Mouse (Mus musculus) heart, postnatal 10 days (tissue): ENCODE measurements around the gene Rbx1. TPM values are rescaled to one million over a fixed set of nuclear protein-coding genes. Genes with fewer than 3 reads are reported as not detected.

Experiments
- DNase-seq, 2 experiments: peaks; one replicate each; pipeline ENCODE4 v3.0.0; 2021
- intact Hi-C: fragments of 180-260 bp; cut with DNase I; formaldehyde crosslinking; loops from one replicate; pipeline ENCODE4 v1.15.1; 2025
- total RNA-seq, 2 experiments: library from RNA; stranded (reverse); gene quantifications; 2 replicates each; pipeline ENCODE4 v1.2.3; 2021

Gene Rbx1
- total RNA-seq, 2 experiments from 2014 or later: 145 to 164 TPM

DNA sequence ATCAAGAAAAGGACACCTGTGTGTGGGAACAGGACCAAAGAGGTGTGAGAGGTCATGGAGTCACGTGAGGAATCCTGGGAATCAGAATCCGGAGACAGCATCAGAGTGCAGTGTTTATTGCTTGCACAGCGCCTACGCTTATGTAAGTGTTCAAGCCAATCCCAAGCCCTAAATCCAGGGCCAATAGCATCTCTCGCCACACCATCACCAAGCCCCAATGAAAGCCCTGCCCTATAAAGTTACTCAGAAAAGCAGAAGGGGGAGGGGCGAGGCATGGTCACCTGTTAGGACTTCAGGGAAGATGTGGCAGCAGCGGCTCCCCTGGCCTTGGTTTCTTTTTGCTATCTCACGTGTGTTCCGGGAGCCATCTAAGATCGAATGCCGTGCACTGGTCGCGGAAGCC is 14.9 kb downstream of the Rbx1 start:
- peak; percentile 16 to 31 for DNase-seq

GRCm38 (mm10) chr15:81482966-81483365 is 16.9 kb downstream of the Rbx1 start:
- intact Hi-C loops: no loop called here
- DNase-seq: no peak

More for the DNA sequence above, 14.9 kb downstream of the Rbx1 start:
- intact Hi-C loops: no loop called here

GRCm38 (mm10) chr15:81483691-81484090 is 17.6 kb downstream of the Rbx1 start:
- intact Hi-C loops: no loop called here
- DNase-seq: no peak

- no peak for DNase-seq
- intact Hi-C loops: no loop called here
These were observed 19.4 kb downstream of the Rbx1 start for GRCm38 (mm10) chr15:81485483-81485882.

GRCm38 (mm10) chr15:81503466-81503865 is 37.4 kb downstream of the Rbx1 start:
- no peak for DNase-seq
- intact Hi-C loops: no loop called here

GRCm38 (mm10) chr15:81503995-81504394 is 37.9 kb downstream of the Rbx1 start:
- intact Hi-C loops: no loop called here
- no peak for DNase-seq

DNA sequence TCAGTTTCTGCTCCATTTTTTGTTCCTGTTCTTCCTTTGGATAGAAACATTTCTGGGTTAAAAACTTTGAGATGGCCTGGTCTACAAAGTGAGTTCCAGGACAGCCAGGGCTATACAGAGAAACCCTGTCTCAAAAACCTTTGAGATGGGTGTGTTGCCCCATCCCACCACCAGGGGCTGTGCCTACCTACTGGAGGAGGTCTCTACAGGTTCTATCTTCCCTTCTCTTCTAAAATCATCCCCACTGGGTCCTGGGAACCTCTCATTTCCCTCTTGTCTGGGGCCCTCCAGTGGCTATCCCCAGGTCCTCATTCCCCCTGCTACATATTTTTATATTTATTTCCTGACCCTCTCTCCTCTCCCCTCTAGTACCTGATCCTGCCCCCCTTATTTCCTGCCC is 41.1 kb downstream of the Rbx1 start:
- intact Hi-C loops: no loop called here
- peak in 1 of 2 experiments; percentile 32 for DNase-seq

DNA sequence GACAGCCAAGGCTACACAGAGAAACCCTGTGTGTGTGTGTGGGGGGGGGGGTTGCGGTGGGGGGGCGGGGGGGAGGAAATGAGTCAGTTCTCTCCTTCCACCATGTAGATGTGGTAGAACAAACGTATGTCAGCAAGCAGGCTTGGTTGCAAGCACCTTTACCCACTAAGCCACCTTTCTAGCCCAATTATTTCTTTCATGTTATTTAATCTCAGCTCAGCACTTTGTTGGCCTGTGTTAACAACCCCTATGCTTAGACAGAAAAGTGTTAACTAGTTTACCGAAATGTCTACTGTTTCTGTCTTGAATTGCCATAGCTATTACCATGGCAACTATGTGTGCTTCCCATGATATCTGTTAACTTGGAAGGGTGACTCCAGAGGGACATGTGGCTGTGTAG is 44.5 kb downstream of the Rbx1 start:
- intact Hi-C loops: no loop called here
- DNase-seq: no peak

DNA sequence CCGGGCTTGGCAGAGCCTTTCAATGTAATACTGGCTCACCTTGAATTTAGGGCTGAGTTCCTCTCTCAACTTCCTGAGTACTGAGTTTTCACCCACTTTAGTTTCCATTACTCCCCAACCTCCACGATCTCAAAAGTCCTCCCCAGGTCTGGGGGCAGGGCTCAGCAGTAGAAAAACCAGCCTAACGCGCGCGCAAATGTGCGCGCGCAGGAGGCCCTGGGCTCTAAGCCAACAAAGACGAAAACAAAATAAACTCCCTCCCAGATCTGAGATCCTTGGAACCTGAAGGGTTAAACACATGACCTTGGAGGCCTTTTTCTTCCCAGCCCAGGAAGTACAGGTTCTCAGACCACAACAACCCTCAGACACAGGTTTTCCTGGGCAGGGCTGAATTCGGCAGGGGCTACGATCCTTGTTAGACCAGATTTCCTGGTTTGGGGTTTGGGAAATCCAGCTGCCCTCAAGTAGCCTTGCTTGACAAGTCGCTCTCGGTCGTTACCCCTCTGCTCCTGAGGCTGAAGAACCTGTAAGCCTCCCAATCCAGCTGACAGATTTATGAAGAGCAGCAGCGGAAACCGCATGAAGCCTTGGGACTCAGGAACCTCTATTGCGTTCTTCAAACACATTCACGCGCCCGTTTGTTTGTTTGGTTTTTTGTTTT is 45.6 kb downstream of the Rbx1 start:
- intact Hi-C loops: no loop called here
- peak; percentile 47 to 77 for DNase-seq

- intact Hi-C loops: loop anchor here (2.0 kb wide), 1 partner anchor 70 kb away; the partner anchor contains the start of gene Ep300
- DNase-seq: peak; percentile 85 to 89
These were observed 48.2 kb downstream of the Rbx1 start for GRCm38 (mm10) chr15:81514111-81514971.

DNA sequence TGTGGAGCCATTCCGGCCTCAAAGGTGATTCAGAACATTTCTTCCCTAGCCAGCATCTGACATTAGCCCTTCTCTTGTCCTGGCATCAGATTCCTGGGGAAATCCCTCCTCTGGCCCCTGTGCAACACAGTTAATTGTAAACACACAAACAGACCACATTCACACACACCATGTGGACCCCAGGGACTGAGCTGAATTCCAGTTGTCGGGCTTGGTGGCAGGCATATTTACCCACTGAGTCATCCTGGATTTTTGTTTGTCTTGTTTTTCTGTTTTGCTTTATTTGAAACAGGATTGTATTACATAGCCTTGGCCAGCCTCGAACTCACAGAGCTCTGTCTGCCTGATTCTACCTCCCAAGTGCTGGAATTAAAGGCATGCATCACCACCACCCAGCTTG is 49.1 kb downstream of the Rbx1 start:
- DNase-seq: no peak
- intact Hi-C loops: loop anchor here (2.0 kb wide), 1 partner anchor 70 kb away; the partner anchor contains the start of gene Ep300

- intact Hi-C loops: no loop called here
- DNase-seq: no peak
These were observed 51.9 kb downstream of the Rbx1 start for GRCm38 (mm10) chr15:81518031-81518430.

- intact Hi-C loops: no loop called here
- DNase-seq: no peak
These were observed 52.7 kb downstream of the Rbx1 start for GRCm38 (mm10) chr15:81518761-81519160.

DNA sequence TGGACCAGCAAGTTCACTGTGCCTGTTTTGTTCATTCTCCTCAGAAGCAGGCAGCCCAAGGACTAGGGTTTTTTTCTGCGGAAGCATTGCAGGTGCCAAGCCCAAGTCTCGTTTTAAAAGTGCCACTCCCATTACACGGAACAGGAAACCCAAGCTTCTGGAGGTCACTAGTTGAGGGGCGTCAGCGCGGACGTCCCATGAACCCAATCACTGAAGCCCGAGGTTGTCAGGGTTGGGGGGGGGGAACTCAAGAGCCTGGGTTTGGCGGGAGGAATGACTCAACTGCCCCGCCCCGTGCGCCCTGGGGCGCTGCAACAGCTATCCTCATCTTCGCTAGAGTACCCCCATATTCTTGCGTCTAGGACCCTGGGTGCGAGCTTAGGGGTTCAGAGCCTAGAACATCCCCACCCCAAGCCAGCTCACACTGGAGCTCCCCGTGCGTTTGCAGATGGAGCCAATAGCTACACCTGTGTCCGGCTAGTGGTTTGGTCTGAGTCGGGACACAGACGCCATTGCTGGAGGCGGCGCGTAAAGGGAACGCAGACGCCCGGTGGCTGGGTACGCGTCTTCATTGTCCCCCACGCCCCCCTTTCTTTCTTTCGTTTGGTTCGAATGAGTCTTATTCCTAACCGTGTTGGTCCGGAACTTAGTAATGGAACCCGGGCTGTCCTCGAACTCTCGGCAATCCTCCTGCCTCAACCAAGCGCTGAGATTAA is 56.1 kb downstream of the Rbx1 start:
- intact Hi-C loops: no loop called here

DNA sequence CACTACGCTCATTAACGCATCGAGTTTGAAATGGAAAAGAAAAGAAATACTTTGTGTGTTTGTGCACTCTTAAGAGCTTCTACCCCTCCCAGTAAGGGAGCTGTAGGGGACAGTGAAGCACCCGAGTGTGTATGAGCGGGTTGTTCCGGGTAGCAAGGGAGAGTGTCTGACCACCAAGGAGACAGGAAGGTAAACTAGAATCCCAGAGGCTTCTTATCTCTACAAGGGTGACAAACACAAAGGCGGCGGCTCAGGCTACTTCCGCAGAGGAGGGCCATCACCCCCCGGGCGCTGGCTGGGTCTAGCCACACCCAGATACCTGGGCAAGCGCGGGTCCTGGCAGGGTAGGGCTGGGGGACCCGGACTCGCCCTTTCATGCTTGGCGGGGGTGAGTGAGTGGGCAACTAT is 56.7 kb downstream of the Rbx1 start:
- DNase-seq: no peak

More for the DNA sequence above, 56.1 kb downstream of the Rbx1 start:
- peak; percentile 67 to 75 for DNase-seq

DNA sequence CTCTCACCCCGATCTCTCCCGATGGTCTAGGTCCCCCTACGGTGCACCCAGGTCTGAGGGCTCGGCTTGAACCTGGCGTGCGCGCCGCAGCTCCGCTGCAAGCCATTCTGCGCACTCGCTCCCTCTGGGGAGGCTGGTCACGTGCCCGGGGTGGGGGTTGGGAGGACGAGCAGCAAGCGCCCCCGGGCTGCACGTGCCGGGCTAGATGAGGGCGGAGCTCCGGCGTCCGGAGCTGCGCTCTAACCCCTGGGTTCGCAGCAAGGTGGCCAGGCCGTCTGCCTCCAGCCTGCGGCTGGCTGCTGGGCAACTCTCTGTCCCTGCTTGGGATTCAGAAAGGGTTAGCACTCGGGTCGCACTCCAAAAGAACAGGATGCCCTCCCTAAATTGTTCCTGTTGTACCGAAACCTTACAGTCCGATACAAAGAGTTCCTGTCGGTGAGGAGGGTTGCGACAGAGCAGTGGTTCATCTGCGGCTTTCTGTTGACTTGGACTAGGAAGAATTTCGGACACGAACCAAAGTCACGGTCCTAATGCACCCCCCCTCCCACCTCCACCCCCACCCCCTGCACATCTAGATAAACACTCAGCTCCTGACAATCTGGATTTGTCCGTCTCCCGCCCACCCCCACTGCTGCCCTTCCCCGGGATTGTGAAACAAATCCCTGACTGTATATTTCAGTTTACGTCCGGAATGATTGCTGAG is 57.2 kb downstream of the Rbx1 start:
- intact Hi-C loops: loop anchor here (1.0 kb wide), 1 partner anchor 62 kb away; the partner anchor contains the start of gene Ep300
- peak; percentile 95 to 97 for DNase-seq

More for the DNA sequence above, 56.7 kb downstream of the Rbx1 start:
- intact Hi-C loops: loop anchor here (1.0 kb wide), 1 partner anchor 63 kb away; the partner anchor contains the start of gene Ep300

DNA sequence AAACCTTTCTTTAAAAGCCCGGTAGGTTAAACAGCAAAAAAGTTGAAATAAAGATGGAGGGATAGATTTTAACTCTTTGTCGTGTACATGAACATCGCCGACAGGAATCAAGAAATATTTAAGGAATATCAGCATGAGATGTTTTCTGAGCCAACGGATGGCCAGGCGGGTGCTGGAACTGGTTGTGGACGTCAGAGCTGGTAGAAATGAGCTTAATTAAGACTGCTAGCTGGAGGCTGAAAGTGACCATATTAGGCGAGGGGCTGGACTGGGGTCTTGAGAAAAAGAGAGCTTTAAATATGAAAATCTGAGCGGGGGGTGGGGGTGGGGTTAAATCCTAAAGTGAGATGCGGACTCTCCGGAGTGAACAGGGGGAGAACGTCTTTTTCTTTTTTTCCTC is 57.8 kb downstream of the Rbx1 start:
- peak in 1 of 2 experiments; percentile 26 for DNase-seq
- intact Hi-C loops: loop anchor here (1.0 kb wide), 1 partner anchor 61 kb away; the partner anchor contains the start of gene Ep300
